Mouse (Mus musculus) regulatory T cell (primary cell): Measurements from ENCODE around the gene Ap4s1.

Source experiments
- in situ Hi-C: fragments of 300-600 bp; cut with MboI, MseI; formaldehyde crosslinking; loops from one replicate; pipeline ENCODE4 v1.15.1; 2025; ENCODE audit warnings: high pct_unique_total_duplicates

The Ap4s1 gene

DNA sequence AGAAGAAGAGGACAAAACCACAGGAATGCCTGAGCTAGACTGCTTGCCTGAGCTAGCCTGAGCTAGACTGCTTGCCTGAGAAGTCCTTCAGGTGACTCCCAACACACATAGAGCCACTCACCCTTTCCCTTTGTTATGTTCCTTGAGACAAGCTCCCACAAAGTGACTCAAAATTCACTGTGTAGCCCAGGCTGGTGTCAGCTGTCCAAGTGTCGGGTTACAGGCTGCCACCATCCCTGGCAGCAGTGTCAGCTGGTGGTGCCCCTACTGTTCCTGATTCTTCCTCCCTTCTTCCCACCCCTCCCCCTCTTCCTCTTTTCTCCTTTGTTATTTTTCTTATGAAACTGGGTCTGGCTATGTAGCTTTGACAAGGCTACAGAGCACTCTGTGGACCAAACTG, 13.0 kb downstream of the Ap4s1 start:
- in situ Hi-C loops = no loop called here

GRCm38 (mm10) chr12:51704572-51704971, 13.7 kb downstream of the Ap4s1 start:
- in situ Hi-C loops = no loop called here

DNA sequence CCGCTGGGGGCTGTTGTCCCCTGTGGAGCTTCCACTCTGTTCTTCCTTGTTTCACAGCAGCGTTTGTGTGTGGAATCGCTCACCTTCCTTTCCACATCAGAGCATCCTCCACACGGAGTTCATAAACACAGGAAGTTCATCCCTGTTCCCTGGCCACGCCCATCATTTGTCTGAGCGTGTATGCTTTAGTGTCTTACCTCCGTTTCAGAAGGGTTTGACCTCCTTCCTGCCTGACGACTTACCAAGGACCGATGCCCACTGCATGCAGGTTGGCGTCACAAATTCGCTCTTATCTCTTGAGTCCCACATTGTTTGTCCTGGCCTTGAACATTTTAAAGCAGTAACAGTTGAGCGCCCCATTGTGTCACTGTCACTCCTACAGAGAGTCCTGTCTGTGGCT, 14.9 kb downstream of the Ap4s1 start:
- in situ Hi-C loops = no loop called here

DNA sequence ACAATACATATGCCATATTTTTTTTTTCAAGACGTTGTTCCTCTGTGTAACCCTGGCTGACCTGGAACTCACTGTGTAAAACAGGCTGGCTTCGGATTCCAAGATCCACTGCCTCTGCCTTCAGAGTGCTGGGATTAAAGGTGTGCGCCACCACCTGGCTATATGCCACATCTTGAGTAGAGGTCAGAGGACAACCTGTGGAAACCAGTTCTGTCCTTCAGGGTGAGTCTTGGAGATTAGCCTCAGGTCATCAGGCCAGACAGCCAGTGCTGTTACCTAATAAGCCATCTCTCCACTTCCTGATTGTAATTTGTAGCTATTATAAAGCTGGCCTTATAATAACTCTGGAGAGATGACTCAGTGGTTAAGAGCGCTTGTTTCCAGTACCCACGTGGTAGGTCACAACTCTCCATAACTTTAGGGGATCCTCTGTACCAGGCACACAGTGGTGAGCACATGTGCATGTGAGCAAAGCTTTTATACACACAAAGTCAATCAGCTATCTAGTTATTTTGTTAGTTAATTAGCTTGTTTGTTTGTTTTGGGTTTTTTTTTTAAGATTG, 15.9 kb downstream of the Ap4s1 start:
- in situ Hi-C loops = no loop called here

DNA sequence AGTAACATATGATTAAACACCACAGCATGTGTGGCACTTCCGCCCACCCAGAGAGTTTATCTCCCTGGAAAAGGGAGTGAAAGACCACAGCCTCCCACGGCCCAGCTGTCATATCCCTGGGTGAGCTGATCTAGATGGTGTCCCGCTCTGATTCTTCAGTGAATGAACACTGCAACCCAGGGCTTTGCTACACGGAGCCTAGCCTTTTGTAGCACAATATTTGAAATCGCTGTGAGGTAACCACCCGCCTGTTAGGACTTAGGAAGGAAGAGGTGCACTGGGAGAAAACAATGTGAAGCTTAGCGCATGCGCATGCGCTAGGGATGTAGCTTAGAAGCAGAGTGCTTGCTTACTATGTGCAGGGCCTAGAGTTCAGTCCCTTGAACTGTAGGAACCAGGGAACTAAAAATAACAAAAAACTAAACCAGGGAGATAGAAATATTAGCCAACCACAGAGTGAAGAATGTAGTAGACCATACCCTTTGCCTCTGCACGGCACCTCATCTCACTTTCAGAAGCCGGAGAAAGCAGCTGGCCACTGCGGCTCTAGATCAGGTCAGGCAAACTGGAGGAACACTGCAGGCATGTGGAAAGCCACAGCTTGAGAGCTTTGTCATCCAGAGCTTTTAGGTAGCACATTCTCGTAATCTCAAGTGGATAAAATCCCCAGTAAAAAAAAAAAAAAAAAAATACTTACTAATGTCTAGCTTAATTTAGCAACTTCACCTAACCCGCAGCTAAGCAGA, 18.3 kb downstream of the Ap4s1 start:
- in situ Hi-C loops = no loop called here

GRCm38 (mm10) chr12:51709741-51710140, 18.9 kb downstream of the Ap4s1 start:
- in situ Hi-C loops = no loop called here

GRCm38 (mm10) chr12:51710154-51710553, 19.3 kb downstream of the Ap4s1 start:
- in situ Hi-C loops = no loop called here

DNA sequence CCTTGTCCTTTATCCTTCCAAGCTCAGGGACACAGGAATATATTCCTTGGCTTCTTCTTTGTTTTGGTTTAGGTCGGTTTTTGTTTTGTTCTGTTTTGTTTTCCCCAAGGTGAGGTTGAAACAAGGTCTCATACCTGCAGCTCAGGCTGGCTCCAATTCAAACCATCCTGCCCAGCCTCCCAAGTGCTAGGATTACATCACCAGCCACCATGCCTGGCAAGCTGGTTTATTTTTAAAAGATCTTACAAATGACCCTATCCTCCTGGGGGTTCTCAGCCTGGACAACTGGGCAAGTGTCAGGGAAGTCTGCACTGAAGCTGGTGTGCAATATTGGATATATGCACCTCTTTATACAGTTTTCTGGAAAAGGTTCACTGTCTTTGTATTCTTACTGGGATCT, 21.9 kb downstream of the Ap4s1 start:
- in situ Hi-C loops = no loop called here

GRCm38 (mm10) chr12:51718617-51719016, 27.8 kb downstream of the Ap4s1 start:
- in situ Hi-C loops = no loop called here

- in situ Hi-C loops = no loop called here
These were observed 31.0 kb downstream of the Ap4s1 start for GRCm38 (mm10) chr12:51721836-51722235.

DNA sequence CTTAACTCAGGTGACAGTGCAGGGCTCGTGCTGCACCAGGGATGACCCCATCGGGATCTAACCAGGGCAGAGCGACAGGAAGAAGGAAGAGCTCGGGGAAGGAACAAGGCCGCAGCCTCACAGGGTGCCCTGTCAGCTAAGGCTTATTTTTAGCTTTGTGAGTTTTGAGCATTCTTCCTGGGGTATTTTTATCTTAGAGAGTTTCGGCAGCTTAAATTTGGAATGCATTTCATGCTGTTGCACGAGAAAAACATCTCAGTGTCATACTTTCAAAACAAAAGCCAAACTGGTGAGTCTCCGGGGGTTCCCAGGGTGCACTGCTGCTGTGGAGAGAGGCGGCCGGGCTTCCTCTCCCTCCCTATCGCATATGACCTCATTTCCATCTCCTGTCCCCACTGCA, 38.2 kb downstream of the Ap4s1 start:
- in situ Hi-C loops = no loop called here

- in situ Hi-C loops = no loop called here
These were observed 39.0 kb downstream of the Ap4s1 start for GRCm38 (mm10) chr12:51729827-51730226.

DNA sequence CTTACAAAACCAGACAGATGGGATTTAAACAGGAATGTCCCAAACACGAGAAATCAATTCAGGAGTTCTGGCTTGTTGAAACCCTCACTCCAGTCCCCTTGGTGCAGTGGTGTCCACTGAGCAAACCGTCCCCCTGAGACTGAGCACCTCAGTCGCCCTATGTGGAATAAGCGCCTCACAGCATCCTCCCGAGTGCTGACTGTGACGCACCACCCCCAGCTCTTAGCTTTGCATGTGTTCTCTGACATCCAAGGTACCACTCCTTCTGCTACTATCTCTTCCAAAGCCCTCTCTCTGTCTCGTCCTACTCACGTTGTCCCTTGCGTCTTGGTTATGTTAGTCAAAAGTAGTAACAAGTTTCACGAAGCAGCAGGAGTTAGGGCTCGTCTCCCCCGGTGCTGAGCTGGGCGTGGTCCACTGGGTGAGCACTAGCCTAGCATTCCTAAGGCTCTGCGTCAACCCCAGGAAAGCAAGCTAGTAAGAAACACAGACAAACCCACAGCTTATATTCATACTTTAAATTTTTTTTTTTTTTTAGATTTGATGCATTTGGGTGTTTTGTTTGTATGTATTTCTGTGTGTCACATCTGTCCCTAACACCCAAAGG, 43.9 kb downstream of the Ap4s1 start:
- in situ Hi-C loops = no loop called here

DNA sequence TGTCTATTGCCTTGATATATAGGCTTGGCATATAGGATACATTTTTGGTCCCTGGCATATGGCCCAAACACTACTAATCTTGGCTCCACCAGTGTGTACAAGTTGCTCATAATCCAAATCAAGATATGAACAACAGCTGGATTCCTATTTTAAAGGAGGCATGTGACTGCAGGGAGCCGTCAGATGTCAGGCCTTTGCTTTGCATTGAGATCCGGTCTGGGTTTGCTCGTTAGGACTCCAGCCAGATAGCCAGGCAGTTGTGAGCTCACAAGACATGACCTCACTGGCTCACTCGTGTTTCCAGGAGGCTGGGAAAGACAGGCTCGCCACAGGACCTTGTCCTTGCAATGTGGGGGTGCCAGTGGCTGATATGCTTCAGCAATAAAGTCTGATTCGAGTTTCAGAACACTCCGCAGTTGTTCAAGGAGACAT, 45.0 kb downstream of the Ap4s1 start:
- in situ Hi-C loops = no loop called here

DNA sequence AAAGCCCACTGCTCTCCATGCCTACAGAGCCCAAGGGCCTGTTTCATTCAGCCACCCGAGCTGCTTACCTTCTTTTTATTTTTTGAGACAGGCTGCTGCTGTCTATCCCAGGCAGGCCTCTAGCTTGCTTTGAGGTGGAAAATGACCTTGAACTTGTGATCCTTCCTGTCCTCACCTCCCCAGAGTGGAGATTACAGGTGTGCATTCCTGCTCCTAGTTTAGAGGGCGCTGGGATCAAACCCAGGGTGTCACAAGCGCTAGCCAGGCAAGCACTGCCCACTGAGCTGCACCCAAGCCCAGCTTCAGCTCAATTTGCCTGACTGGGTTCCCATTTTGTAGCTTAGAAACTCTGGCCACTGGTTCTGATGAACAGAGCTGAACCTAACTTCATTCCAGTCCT, 45.5 kb downstream of the Ap4s1 start:
- in situ Hi-C loops = no loop called here

GRCm38 (mm10) chr12:51736807-51737206, 46.0 kb downstream of the Ap4s1 start:
- in situ Hi-C loops = no loop called here

DNA sequence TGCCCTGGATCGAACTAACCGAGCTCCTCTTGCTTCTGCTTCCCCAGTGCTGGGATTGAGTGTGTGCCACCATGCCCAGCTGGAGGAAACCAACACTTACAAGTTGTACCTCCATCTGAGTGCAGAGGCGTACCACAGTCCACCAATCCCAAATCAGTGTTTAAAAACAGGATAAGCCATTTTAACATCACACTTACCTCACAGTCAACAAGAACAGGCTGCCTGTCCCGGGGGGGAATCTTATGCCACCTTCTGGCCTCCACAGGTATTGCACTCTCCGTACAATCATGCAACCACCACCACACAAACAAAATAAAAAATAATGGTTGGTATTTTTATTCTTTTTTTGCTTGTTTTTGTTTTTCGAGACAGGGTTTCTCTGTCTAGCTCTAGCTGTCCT, 50.9 kb downstream of the Ap4s1 start:
- in situ Hi-C loops = loop anchor here (5.0 kb wide), 1 partner anchor 74 kb away; no protein-coding TSS in a partner anchor

GRCm38 (mm10) chr12:51744957-51745356, 54.1 kb downstream of the Ap4s1 start:
- in situ Hi-C loops = loop anchor here (5.0 kb wide), 1 partner anchor 78 kb away; no protein-coding TSS in a partner anchor

DNA sequence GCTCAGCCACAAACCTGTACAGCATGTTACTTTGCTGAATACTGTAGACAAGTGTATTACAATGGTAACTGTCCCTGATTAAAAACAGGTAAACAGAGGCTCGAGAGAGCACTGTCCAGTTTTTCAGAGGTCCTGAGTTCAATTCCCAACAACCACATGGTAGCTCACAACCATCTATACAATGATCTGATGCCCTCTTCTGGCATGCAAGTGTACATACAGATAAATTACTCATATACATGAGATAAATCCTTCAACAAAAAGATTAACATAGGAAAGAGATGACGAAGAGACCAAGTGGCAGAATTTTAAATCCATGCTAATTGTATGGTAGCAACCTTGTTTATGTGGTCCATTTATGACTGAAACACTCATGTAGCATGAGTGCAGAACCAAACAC, 56.5 kb downstream of the Ap4s1 start:
- in situ Hi-C loops = no loop called here

DNA sequence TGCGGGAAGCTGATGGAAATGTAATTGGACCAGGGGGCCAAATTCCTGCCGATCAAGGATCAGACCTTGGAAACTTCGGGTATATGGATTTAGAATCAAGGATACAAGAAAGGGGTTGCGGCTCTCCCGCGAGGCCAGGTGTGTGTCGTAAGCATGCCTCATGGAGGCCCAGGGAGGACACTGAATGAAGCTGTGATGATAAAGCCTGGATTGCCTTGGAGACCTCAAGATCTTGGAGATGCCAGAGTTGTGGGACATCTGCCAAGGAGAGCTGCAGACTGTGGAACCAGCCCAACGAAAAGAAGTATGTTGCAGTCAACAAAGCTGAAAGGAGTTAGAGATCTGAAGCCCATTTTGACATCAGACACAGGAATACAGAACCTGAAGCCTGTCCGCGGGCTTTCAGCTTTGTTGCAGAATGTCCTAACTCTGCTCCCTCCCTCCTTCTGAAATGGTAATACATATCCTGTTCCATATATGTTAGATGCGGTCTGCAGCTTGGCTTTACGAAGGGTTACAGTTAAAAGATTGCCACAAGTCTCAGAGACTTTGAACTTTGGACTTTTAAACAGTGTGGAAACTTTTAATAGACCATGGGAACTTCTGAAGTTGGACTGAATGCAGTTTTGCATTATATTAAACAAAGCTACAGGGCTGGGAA, 65.2 kb downstream of the Ap4s1 start:
- in situ Hi-C loops = no loop called here

DNA sequence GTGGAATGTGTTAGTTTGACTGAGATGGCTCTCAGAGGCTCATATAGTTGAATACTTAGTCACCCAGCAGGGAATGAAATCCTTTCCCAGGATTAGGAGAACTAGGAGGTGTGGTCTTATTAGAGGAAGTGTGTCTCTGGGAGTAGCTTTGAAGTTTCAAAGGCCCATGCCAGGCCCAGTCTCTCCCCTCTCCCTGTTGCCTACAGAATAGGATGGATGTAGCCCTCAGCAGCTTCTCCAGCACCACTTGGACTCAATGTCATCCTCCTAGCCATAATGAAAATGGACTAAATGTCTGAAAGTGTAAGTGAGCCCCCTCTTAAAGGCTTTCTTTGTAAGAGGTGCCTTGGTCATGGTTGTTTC, 65.7 kb downstream of the Ap4s1 start:
- in situ Hi-C loops = no loop called here

GRCm38 (mm10) chr12:51759374-51759773, 68.5 kb downstream of the Ap4s1 start:
- in situ Hi-C loops = no loop called here

- in situ Hi-C loops = loop anchor here (5.0 to 10.0 kb wide), 2 partner anchors 35 to 383 kb away; no protein-coding TSS in a partner anchor
These were observed 76.6 kb downstream of the Ap4s1 start for GRCm38 (mm10) chr12:51767454-51767853.
